Mouse (Mus musculus): ENCODE data around the gene Akt1.

DNA sequence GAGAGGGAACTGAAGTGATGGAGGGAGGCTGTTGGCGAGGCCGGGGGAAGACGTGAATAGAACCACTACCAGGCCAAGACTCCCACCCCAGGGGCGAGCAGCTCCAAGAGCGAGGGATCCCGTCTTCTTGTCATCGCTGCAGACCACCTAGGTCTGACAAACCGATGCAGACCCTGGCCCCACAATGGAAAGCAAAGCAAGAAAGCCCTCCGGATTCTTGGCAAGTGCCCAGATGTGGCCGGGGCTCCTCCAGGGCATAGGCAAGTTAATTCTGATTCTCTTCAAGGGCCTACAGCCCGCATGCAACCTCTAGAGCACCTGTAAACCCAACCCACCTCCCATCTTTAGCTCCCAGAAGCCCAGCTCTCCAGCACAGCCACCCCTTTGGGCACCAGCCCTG lies 11.4 kb downstream of the Akt1 start:
- TF ChIP-seq POLR2A (IDR thresholded peaks at IDR 0.05; ENCODE audit: low read depth, low read length): no peak
- TF ChIP-seq MAZ (IDR thresholded peaks at IDR 0.05; ENCODE audit: low read depth, low read length): no peak
- no peak for TF ChIP-seq ZKSCAN1 (IDR thresholded peaks at IDR 0.05; ENCODE audit: borderline replicate concordance, low read depth, low read length)
- TF ChIP-seq TBP (conservative IDR thresholded peaks at IDR 0.05; ENCODE audit: low read depth, low read length): no peak
- TF ChIP-seq GABPA (IDR thresholded peaks at IDR 0.05; ENCODE audit: insufficient replicate concordance, low read depth, low read length): no peak
- no peak for TF ChIP-seq CTCF (conservative IDR thresholded peaks at IDR 0.05 in 1 of 2, IDR thresholded peaks at IDR 0.05 in 1 of 2; ENCODE audit: low read depth in 2 of 2, low read length in 2 of 2)
- TF ChIP-seq USF1 (IDR thresholded peaks at IDR 0.05; ENCODE audit: low read depth, low read length): no peak
- no peak for TF ChIP-seq KAT2A (IDR thresholded peaks at IDR 0.05; ENCODE audit: insufficient replicate concordance, low read length)
- TF ChIP-seq MAFK (IDR thresholded peaks at IDR 0.05; ENCODE audit: insufficient replicate concordance, low read length): no peak

Data from CH12.LX (cell line).